Mouse (Mus musculus): ENCODE results near the gene Nlrp3. TPM values are rescaled to one million over a fixed set of nuclear protein-coding genes. Genes with fewer than 3 reads are reported as not detected.

The Nlrp3 gene
- total and polyA plus RNA-seq, 2 experiments from 2014 or later, result 0.11 to 0.25 TPM

DNA sequence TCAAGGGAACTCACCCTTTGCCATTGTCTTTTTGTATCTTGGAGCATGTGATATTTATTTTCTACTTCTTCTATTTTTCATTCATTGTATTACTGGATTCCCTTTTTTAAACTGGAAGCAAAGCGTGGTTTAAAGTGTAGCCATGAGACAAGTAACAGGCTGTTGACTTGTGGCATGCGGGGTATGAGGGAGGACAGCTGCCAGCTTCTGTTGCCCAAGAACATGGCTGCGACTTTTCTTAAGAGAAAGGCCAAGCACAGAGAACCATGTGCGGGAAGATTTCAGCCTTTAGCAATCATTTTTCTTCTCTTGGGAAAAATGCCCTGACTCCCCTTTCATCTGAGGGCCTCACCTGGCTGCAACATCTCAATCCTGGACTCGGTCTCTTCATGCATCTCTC lies 70.3 kb downstream of the Nlrp3 start:
- ATAC-seq (ENCODE audit: insufficient read depth, low read depth), result no peak
- no peaks in the 10 kb centered on the region for H3K27me3 ChIP-seq (ENCODE audit: control insufficient read depth, insufficient read depth, low read length)
- 55% methylated on average over 5 of the region's 5 CpGs for WGBS
- H3K4me2 ChIP-seq (ENCODE audit: low read depth, low read length), result no peak overlapping the region
- H3K36me3 ChIP-seq (replicated peaks; ENCODE audit: control insufficient read depth, insufficient read depth, low read length), result no peaks in the 10 kb centered on the region
- no peak for DNase-seq (ENCODE audit: low spot score)
- H3K27ac ChIP-seq (ENCODE audit: low read depth), result no peak overlapping the region
- H3K9me3 ChIP-seq (replicated peaks; ENCODE audit: control insufficient read depth, low read length), result no peaks in the 10 kb centered on the region
- H3K9ac ChIP-seq (replicated peaks; ENCODE audit: low read depth, low read length), result no peak overlapping the region
- TF ChIP-seq CTCF (IDR thresholded peaks at IDR 0.05; ENCODE audit: low read depth) (no peak), EP300 (IDR thresholded peaks at IDR 0.05; ENCODE audit: low read depth) (no peak)
- H3K4me1 ChIP-seq (ENCODE audit: control insufficient read depth, insufficient read depth), result no peaks in the 10 kb centered on the region
- H3K4me3 ChIP-seq (ENCODE audit: low read depth, low read length), result no peak overlapping the region

DNA sequence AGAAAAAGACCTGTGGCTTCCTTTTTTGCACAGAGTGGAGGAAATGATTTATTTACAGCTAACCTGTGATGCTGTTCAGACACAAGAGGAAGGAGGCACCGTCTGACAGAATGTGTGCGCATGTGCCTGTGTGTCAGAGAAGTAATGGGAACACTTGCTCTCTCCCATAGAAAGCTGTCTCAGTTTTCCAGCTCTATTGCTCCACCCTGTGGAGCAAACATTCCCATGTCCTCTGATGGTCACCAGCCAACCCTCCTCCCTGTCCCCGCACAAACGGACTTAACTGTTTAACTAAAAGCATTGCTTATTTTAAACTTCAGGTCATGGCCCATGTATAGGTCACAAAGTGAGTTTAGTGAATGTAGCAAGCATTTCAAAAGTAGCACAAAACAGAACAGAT lies 72.8 kb downstream of the Nlrp3 start:
- H3K4me2 ChIP-seq (ENCODE audit: low read depth, low read length), result no peak overlapping the region
- ATAC-seq (ENCODE audit: insufficient read depth, low read depth) (no peak), DNase-seq (ENCODE audit: low spot score) (peak; percentile 54)
- H3K36me3 ChIP-seq (replicated peaks; ENCODE audit: control insufficient read depth, insufficient read depth, low read length), result no peaks in the 10 kb centered on the region
- WGBS, result 27% methylated on average over 4 of the region's 4 CpGs
- TF ChIP-seq CTCF (IDR thresholded peaks at IDR 0.05; ENCODE audit: low read depth), result peak; percentile 54
- TF ChIP-seq EP300 (IDR thresholded peaks at IDR 0.05; ENCODE audit: low read depth), result no peak
- H3K4me3 ChIP-seq (ENCODE audit: low read depth, low read length), result no peak overlapping the region
- H3K4me1 ChIP-seq (ENCODE audit: control insufficient read depth, insufficient read depth), result no peaks in the 10 kb centered on the region
- no peaks in the 10 kb centered on the region for H3K27me3 ChIP-seq (ENCODE audit: control insufficient read depth, insufficient read depth, low read length)
- no peaks in the 10 kb centered on the region for H3K9me3 ChIP-seq (replicated peaks; ENCODE audit: control insufficient read depth, low read length)
- H3K9ac ChIP-seq (replicated peaks; ENCODE audit: low read depth, low read length), result no peak overlapping the region
- H3K27ac ChIP-seq (ENCODE audit: low read depth), result no peak overlapping the region

Other genes starting within 250 kb of the Nlrp3 start
- 3.4 and 4.0 TPM in 2 replicates for gene Wnt9a, start 234.6 kb upstream of the Nlrp3 start, total RNA-seq (2014; rRNA removed; ENCODE audit: low replicate concordance)
- 2.8 and 2.9 TPM in 2 replicates for gene Wnt9a, start 234.6 kb upstream of the Nlrp3 start, polyA plus RNA-seq (2015; fragmentation: Nextera tagmentation; extraction: Ambion mirVana)
- gene Prss38, start 165.9 kb upstream of the Nlrp3 start, total RNA-seq (2014; rRNA removed; ENCODE audit: low replicate concordance), result not detected in 2 replicates
- not detected in 2 replicates for gene Prss38, start 165.9 kb upstream of the Nlrp3 start, polyA plus RNA-seq (2015; fragmentation: Nextera tagmentation; extraction: Ambion mirVana)
- 11.8 and 15.1 TPM in 2 replicates for gene Jmjd4, start 91.5 kb upstream of the Nlrp3 start, total RNA-seq (2014; rRNA removed; ENCODE audit: low replicate concordance)
- 7.6 and 8.9 TPM in 2 replicates for gene Jmjd4, start 91.5 kb upstream of the Nlrp3 start, polyA plus RNA-seq (2015; fragmentation: Nextera tagmentation; extraction: Ambion mirVana)
- gene Snap47, start 90.4 kb upstream of the Nlrp3 start, total RNA-seq (2014; rRNA removed; ENCODE audit: low replicate concordance), result 47.1 and 87.2 TPM in 2 replicates
- gene Snap47, start 90.4 kb upstream of the Nlrp3 start, polyA plus RNA-seq (2015; fragmentation: Nextera tagmentation; extraction: Ambion mirVana), result 57.9 and 60.4 TPM in 2 replicates
- gene Zfp867, start 69.1 kb upstream of the Nlrp3 start, total RNA-seq (2014; rRNA removed; ENCODE audit: low replicate concordance), result 4.1 and 8.3 TPM in 2 replicates
- gene Zfp867, start 69.1 kb upstream of the Nlrp3 start, polyA plus RNA-seq (2015; fragmentation: Nextera tagmentation; extraction: Ambion mirVana), result 6.4 and 6.5 TPM in 2 replicates
- 20.6 and 21.4 TPM in 2 replicates for gene Zkscan17, start 14.8 kb upstream of the Nlrp3 start, total RNA-seq (2014; rRNA removed; ENCODE audit: low replicate concordance)
- gene Zkscan17, start 14.8 kb upstream of the Nlrp3 start, polyA plus RNA-seq (2015; fragmentation: Nextera tagmentation; extraction: Ambion mirVana), result 8.7 and 10.1 TPM in 2 replicates
- not detected in 2 replicates for gene Olfr222, start 34.7 kb downstream of the Nlrp3 start, total RNA-seq (2014; rRNA removed; ENCODE audit: low replicate concordance)
- not detected in 2 replicates for gene Olfr222, start 34.7 kb downstream of the Nlrp3 start, polyA plus RNA-seq (2015; fragmentation: Nextera tagmentation; extraction: Ambion mirVana)
- not detected in 2 replicates for gene Olfr223, start 51.7 kb downstream of the Nlrp3 start, total RNA-seq (2014; rRNA removed; ENCODE audit: low replicate concordance)
- gene Olfr223, start 51.7 kb downstream of the Nlrp3 start, polyA plus RNA-seq (2015; fragmentation: Nextera tagmentation; extraction: Ambion mirVana), result not detected in 2 replicates
- 132 and 135 TPM in 2 replicates for gene Mprip, start 119.7 kb downstream of the Nlrp3 start, total RNA-seq (2014; rRNA removed; ENCODE audit: low replicate concordance)
- 32.5 and 35.9 TPM in 2 replicates for gene Mprip, start 119.7 kb downstream of the Nlrp3 start, polyA plus RNA-seq (2015; fragmentation: Nextera tagmentation; extraction: Ambion mirVana)
- not detected in 2 replicates for gene Pld6, start 246.1 kb downstream of the Nlrp3 start, total RNA-seq (2014; rRNA removed; ENCODE audit: low replicate concordance)
- 3.3 and 3.4 TPM in 2 replicates for gene Pld6, start 246.1 kb downstream of the Nlrp3 start, polyA plus RNA-seq (2015; fragmentation: Nextera tagmentation; extraction: Ambion mirVana)

All from heart, postnatal 0 days (tissue).